Mouse (Mus musculus): ENCODE measurements around the gene Tnrc6c.

Gene Tnrc6c

GRCm38 (mm10) chr11:117677594-117677993 lies 23.5 kb downstream of the Tnrc6c start:
- DNase-seq = no peak

DNA sequence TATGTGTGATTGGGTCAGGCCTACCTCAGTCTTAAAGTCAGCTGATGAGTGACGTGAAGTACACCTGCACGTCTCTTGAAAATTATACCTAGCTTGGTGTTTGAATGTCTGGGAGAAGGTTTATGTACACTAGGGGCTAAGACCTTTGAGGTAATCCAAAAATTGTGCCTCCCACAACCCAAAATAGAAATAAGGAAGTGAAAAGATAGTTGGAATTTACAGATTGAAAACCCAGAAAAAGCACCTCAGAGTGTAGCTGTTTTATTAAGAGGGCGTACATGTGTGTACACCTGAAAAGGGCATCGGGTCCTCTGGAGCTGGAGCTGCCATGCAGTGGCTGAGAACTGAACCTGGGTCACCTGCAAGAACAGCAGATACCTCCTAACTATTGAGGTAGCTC lies 24.1 kb downstream of the Tnrc6c start:
- DNase-seq = no peak

DNA sequence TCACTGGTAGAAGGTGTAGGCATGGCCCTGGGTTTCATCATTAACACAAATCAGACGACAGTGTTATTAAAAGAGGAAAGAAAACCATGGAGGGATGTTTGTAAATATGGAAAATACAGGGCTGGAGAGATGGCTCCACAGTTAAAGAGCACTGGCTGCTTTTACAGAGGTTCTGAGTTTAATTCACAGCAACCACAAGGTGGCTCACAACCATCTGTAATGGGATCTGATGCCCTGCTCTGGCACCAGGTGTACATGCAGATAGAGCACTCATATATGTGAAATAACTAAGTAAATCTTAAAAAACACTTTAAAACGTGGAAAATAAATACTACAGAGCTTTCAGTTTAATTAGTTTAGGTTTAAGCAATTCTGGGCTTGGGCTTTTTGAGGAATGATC lies 24.7 kb downstream of the Tnrc6c start:
- peak in 1 of 2 experiments; percentile 28 for DNase-seq

DNA sequence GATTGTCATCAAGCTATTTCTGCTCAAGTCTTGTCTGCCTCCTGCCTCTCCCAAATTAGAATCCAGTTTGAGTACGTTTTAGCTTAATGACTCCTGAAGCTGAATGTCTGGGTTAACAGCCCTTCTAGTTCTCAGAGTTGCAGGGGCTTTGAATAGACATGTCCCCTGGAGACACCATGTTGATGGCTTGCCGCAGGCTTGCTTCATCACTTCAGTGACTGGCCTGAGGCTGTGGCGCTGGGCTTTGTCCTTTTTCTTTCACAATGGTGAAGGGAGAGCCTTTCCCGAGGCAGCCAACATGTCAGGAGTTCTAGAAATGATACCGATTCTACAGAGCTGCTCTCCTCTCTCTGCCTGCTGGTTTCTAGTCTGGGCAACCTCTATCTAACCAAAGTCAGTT lies 30.6 kb downstream of the Tnrc6c start:
- no peak for DNase-seq

- peak in 1 of 2 experiments; percentile 20 for DNase-seq
Measured at GRCm38 (mm10) chr11:117685461-117685860, 31.4 kb downstream of the Tnrc6c start.

- peak in 1 of 2 experiments; percentile 12 for DNase-seq
Measured at GRCm38 (mm10) chr11:117686021-117686420, 31.9 kb downstream of the Tnrc6c start.

DNA sequence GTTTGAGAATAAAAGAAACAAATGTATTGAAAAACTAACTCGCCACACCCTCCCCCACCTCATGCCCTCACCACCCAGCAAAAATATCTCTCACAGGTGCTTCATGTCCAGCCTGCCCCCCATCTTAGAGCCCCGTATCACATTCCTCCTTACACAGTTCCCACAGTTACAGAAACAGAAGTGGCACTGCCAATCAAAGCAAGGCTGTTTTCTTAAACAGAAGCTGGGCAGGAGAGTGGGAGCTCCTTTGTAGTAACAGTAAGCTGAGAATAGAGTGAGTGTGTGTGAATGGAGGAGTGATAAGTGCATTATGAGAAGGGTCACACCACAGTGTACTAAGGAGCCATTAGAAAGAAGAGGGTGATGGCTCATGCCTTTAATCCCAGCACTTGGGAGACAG lies 34.5 kb downstream of the Tnrc6c start:
- no peak for DNase-seq

DNA sequence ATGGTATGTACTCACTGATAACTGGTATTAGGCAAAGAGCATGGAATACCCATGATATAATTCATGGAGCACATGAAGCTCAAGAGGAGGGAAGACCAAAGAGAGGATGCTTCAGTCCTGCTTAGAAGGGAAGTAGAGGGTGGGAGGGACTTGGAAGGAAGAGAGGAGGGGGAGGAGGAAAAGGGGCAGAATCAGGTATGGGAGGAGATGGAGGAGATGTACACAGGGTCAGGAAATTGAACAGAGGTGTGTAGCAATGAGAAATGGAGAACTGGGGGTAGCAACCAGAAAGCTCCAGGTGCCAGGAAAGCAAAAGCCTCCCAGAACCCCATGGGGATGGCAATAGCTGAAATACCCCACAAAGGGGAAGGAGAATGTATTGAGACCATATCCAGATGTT lies 37.2 kb downstream of the Tnrc6c start:
- no peak for DNase-seq

- no peak for DNase-seq
Measured at GRCm38 (mm10) chr11:117694050-117694449, 40.0 kb downstream of the Tnrc6c start.

DNA sequence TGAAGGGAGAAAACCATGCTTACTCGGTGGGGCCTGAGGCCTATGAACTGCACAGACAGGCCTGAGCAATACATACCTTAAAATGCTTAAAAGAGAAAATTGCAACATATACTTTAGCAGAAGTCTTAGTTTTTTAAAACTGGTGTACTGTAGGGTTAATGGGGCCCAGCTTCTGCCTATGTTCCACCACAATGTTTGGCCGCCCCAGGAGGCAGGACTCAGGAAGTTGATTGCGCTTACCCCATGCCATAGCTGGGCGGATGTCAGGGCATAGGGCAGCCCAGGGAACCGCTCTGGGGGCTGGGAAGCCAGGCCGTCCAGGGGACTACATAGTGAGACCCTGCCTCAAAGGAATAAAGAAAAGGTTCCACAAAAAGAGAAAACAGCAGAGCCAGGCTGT lies 42.5 kb downstream of the Tnrc6c start:
- no peak for DNase-seq

GRCm38 (mm10) chr11:117700871-117701270 lies 46.8 kb downstream of the Tnrc6c start:
- DNase-seq = no peak

GRCm38 (mm10) chr11:117706267-117706666 lies 52.2 kb downstream of the Tnrc6c start:
- no peak for DNase-seq

- no peak for DNase-seq
Measured at GRCm38 (mm10) chr11:117707238-117707637, 53.1 kb downstream of the Tnrc6c start.

- peak; percentile 72 to 76 for DNase-seq
Measured at GRCm38 (mm10) chr11:117709308-117709707, 55.2 kb downstream of the Tnrc6c start.

GRCm38 (mm10) chr11:117710815-117711294 lies 56.8 kb downstream of the Tnrc6c start:
- no peak for DNase-seq

GRCm38 (mm10) chr11:117712065-117712464 lies 58.0 kb downstream of the Tnrc6c start:
- DNase-seq = no peak

DNA sequence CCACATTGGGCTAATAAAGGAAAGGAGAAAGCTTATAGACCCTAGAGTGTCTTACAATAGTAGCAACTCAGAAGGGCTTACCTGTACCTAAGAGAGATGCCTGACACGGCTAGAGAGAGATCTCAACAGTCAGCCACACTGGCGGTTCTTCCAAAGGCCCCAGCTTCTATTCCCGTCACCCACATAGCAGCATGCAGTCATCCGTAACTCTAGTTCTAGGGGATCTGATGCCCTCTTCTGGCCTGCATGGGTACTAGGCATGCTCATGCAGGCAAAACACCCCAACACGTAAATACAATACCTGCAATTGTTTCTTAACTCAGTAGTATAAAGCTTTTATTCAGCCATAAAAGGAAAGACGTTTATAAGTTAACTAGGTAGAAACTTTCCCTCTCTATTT lies 59.3 kb downstream of the Tnrc6c start:
- no peak for DNase-seq

GRCm38 (mm10) chr11:117718838-117719237 lies 64.7 kb downstream of the Tnrc6c start:
- DNase-seq = no peak

GRCm38 (mm10) chr11:117724604-117725301 lies 70.7 kb downstream of the Tnrc6c start:
- DNase-seq = no peak

DNA sequence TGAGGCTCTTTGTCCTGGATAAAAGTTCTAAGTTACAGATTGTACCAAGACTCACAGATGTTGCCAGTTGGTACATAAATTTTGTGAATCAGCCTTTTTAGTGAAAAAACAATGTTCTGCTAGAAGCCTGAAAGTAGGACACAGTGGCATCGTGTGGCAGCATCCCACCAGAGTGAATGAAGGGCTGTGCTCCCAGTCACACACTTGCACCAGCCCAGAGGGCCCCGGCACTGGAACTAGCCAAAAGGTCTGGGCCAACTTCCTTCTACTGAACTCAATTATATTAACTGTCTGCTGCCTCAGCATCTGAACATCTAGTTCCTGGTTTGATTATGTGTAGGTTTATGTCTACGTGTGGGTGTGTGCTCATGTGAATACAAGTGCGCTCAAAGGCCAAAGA lies 72.9 kb downstream of the Tnrc6c start:
- no peak for DNase-seq

DNA sequence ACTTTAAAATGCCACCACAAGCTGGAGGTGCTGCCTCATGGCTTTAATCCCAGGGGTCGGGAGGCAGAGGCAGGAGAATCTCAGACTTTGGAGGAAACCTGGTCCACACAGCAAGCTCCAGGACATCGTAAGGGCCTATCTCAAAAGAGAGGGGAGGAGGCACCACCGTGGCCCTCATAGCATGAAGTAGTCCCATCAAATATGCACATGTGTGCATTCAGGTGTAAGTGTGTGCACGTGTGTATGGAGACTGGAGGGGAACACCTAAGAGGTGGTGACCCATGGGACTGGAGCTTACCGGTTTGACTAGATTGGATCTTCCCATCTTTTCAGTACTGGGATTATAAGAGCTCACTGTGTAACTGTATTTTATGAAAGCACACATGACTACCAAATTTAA lies 74.2 kb downstream of the Tnrc6c start:
- no peak for DNase-seq

DNA sequence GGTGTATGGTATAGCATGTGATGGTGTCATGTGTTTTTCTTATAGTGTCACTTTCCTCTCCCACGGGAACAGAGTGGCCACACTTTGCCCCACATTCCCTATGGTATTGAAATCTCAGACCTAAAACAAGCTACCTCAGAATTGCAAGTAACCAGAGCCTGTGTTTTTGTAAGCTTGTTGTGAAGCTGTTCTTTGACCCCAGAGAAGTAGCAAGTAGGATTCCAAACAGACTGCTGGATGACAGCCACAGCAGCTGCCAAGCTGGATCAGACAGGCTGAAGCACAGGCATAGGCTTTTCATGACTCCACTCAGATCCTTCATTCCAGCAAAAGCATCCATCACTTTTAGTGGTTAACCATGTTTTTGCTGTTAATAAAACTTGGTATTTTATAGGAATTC lies 74.8 kb downstream of the Tnrc6c start:
- peak in 1 of 2 experiments; percentile 44 for DNase-seq

- no peak for DNase-seq
Measured at GRCm38 (mm10) chr11:117729341-117729740, 75.3 kb downstream of the Tnrc6c start.

DNA sequence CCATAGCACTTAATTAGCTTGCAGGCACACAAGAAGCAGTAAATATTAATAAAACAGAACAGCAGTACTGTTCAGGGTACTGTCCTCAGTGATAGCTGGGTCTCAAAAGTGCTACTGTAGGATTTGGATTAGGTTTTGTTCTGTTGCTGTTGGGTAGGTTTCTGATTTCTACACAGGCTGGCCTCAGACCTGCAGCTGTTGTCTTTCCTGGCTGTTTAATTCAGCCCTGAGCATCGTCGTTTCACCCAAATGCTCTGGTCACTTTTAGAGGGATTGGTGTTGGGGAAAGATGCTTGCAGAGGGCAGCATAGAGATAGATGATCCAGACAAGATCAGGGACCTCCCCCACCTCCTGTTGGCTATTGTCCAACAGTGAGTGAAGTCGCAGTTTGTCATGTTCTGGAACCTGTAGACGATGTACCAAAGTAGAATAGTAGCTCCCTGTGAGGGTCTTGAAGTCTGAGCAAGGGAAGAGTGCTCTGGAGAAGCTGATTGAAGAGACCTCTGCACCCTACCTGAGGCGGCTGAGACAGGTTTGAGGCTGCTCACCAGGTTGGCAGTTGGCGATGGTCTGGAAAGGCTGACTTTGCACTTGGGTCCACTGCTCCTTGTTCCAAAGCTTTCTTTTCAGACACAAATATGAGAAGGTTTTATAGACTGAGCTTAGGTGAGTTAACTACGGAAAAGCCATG lies 75.9 kb downstream of the Tnrc6c start:
- DNase-seq = peak; percentile 22 to 28

- no peak for DNase-seq
Measured at GRCm38 (mm10) chr11:117730490-117730838, 76.4 kb downstream of the Tnrc6c start.
